Mouse (Mus musculus): Measurements from ENCODE around the gene Slc45a2.

- TF ChIP-seq CTCF (IDR thresholded peaks at IDR 0.05; ENCODE audit: borderline replicate concordance, insufficient read depth, low read length), result no peak
- no peak for TF ChIP-seq POLR2A (IDR thresholded peaks at IDR 0.05; ENCODE audit: low read depth, low read length)
These were observed 75.3 kb downstream of the Slc45a2 start for GRCm38 (mm10) chr15:11075726-11076361.

All from embryonic fibroblast, embryonic 13.5 days (primary cell).